Mouse (Mus musculus) embryonic fibroblast, embryonic 13.5 days (primary cell): Measurements from ENCODE around the gene Kmt2a. TPM values are rescaled to one million over a fixed set of nuclear protein-coding genes. Genes with fewer than 3 reads are reported as not detected.
A peak's percentile ranks its signal among the peaks of the same experiment; 100 is the strongest.
"Not testable (repeated sequence)": the region's sequence is repeated elsewhere in the genome, so short reads cannot be mapped to it uniquely, and the experiment has no call there.

Experiments
- H3K27ac ChIP-seq: 2 replicates; pipeline ENCODE4 v1.5.1; 2012; ENCODE audit warnings: low read length, control low read depth, inconsistent platforms; ENCODE audit not compliant: insufficient read depth
- H3K4me1 ChIP-seq: 2 replicates; pipeline ENCODE4 v1.6.1; 2011; ENCODE audit warnings: low read length; ENCODE audit not compliant: control insufficient read depth, insufficient read depth
- H3K4me3 ChIP-seq: 2 replicates; pipeline ENCODE4 v1.5.1; 2011; ENCODE audit warnings: mild to moderate bottlenecking, control low read depth, low read length; ENCODE audit not compliant: insufficient read depth
- CTCF ChIP-seq: IDR thresholded peaks from 2 replicates; pipeline ENCODE4 v1.5.1; 2011; ENCODE audit warnings: mild to moderate bottlenecking, control low read depth, low read length, moderate library complexity, borderline replicate concordance; ENCODE audit not compliant: insufficient read depth
- POLR2A ChIP-seq: IDR thresholded peaks from 2 replicates; pipeline ENCODE4 v1.6.1; 2011; ENCODE audit warnings: low read depth, mild to moderate bottlenecking, control low read depth, low read length, moderate library complexity
- polyA plus RNA-seq: library from polyadenylated mRNA; stranded (reverse); fragments of >200 nt; gene quantifications from 2 replicates; pipeline ENCODE4 v1.2.4, GENCODE M21; 2011; ENCODE audit warnings: low read depth; ENCODE audit not compliant: missing spikeins, insufficient read length

Gene Kmt2a
- polyA plus RNA-seq, 1 experiment = 32.1 TPM

DNA sequence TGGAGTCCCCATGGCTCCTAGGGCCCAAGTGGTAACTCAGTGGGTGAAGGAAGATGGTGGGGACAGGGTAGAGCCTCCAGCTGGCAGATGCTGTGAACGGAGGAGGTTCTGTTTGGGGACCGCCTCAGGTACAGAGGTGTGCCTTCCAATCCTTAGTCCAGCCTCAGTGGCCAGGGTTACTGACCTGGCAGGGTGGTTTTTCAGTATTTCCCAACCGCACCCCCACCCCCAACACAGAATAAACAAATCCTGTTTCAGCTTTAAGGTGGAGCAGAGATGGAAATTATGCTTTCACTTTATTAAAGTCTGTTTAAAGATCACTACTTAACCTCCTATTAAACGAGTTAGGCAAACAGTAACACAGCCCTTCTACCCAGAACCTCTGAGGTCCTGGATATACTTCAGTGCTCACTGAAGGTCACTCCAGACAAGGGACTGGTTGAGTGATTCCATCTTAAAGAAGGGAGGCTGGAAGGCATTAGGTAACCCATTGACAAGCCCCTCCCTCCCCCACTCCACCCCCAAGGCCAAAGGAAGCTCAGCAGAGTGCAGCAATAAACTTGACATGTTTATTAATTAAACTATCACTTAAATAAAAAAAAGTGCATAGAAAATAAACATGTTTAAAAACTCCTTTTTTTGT, 78.2 kb downstream of the Kmt2a start, which contains the start of gene Ttc36:
Gene Ttc36 (minus strand): TSS at position 265 of the 643 bp plus-strand sequence.
- Histone ChIP-seq H3K4me3 (no peak within 1 kb of the TSS), H3K4me1 (no peaks in the 10 kb centered on the region), H3K27ac (no peak within 1 kb of the TSS)
- TF ChIP-seq CTCF (no peak), POLR2A (no peak)

GRCm38 (mm10) chr9:44801669-44802068, 79.4 kb downstream of the Kmt2a start:
- Histone ChIP-seq H3K4me3 (no peak overlapping the region), H3K27ac (no peak overlapping the region), H3K4me1 (no peaks in the 10 kb centered on the region)
- no peak for TF ChIP-seq POLR2A
- no peak for TF ChIP-seq CTCF

DNA sequence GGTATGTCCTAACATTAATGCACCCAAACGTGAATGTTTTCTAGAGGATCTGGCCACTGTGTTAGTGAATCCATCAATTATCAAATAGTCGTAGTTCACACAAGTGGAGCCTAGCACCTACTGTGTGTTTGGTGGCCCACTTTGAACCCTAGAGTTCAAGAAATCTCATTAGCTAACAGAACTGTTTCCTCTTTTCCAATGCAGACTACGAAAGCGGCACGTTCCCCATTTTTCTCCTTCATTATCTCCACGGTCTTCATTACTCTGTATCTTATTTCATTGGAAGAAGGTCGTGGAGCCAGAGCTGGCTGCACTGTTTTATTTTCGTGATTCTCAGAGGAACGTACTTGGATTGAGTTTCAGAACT, 81.2 kb downstream of the Kmt2a start:
- Histone ChIP-seq H3K27ac (no peak overlapping the region), H3K4me3 (peak overlapping the region; percentile 50; the same call in 1 of the 2 replicates), H3K4me1 (no peaks in the 10 kb centered on the region)
- TF ChIP-seq CTCF = no peak
- no peak for TF ChIP-seq POLR2A

DNA sequence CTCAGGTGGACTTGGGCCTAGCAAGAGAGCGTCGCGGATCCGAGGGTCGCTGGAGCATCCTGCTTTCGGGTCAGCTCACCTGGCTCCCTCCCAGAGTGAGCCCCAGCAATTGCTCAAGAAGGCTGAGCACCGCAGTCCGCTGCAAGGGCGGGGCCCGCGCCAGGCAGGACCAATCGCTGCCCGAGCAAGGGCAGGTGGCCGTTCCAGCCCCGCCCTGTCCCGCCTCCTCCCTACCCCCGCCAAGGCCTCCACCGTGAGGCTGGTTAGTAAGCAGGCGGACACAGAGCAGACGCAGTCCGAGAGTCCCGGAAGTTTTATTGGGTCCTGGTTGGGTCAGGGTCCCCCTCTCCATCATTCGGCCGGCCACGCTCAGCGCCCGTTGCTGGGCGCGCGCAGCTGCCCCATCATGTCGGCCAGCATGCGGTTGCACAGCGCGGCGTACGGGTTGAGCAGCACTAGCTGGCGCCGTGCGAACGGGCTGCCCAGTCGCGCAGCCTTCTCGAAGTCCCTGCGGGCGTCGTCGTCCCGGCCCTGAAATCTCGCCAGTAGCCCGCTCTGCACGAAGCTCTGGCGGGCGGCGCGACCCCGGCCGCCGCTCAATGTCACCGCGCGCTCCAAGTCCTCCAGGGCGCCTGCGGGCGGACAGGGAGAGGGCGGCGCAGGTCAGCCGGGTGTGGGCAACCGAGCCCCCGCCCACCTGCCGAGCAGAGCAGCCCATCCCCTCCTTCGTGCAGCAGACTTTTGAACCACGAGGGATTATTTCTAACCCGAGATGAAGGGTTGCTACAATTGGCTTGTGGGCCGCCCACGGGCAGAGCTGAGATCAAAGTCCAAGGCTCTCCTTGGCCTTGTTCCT, 81.8 kb downstream of the Kmt2a start, which contains the start of gene Tmem25:
Gene Tmem25 (minus strand): TSS at position 206 of the 856 bp plus-strand sequence.
- no peak within 1 kb of the TSS for H3K27ac ChIP-seq
- no peak for TF ChIP-seq CTCF
- TF ChIP-seq POLR2A = peak; percentile 28; the same call in 1 of the 2 replicates
- no peaks in the 10 kb centered on the region for H3K4me1 ChIP-seq
- H3K4me3 ChIP-seq = peak within 1 kb of the TSS; percentile 50

DNA sequence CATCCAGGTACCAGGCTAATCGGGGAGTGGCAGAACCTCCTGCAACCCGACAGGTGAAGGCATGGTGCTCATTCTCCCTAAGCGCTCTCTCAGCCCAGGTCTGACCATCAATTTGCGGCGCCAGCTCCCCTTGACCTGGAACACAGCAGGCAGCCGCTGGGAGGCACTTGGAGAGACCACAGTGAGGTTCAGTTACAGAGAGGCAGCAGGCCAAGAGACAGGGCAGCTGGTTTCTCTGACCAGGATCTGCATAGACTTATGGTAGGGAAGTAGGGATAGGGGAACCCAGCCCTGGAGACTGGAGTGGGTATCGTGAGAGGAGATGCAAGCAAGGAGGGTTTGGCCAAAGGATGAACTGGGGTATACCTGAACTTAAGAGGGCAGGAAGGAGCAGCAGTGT, 82.8 kb downstream of the Kmt2a start:
- H3K4me1 ChIP-seq = no peaks in the 10 kb centered on the region

GRCm38 (mm10) chr9:44792842-44793241, 88.3 kb downstream of the Kmt2a start:
- Histone ChIP-seq H3K4me3 (no peak overlapping the region), H3K4me1 (no peaks in the 10 kb centered on the region), H3K27ac (no peak overlapping the region)
- no peak for TF ChIP-seq CTCF
- no peak for TF ChIP-seq POLR2A

More for the DNA sequence above, 82.8 kb downstream of the Kmt2a start:
- no peak overlapping the region for H3K4me3 ChIP-seq
- no peak overlapping the region for H3K27ac ChIP-seq
- TF ChIP-seq CTCF = no peak

DNA sequence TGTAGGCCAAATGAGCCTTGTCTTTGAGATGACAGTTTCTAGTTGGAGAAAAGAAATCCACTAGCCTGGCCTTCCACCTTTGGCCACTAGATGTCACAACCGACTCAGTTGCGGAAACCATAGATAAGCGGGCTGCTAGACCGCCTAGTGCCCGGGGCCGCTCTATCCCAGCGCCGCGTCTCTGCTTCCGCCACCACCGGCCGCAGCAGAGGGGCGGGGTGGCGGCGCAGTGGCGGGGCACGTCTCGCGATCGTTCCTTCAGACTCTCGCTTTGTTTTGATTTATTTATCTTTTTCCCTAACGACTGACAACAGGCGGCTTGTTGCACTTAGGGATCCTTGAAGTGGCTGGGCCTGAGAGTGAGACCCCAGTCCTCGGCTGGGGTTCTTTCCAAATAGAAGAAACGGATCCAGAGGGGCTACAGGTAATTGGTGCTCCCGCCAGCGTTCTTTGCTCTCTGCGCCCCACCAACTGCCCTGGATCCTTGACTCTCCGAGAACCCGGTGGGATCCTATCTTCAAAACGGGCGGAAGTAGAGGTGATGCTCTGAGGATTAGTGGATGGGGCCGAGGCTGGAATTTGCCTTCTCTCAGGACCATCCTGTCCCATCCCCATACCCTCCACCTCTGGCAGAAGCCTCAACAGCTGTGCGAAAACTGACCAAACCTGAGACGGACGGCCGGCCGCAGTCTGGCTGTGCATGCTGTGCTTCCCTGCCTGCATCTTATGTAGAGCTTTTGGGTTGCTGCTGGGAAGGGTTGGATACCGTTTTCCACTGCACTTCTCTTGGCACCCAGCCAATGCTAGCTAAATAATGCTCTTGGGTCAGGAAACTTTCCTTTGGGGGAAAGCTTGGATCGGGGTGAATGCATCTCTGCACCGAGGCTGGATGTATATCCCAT, 108.1 kb downstream of the Kmt2a start:
- TF ChIP-seq CTCF (peak; percentile 16; the same call in 1 of the 2 replicates), POLR2A (peak; percentile 77)
- peak overlapping the region; percentile 63 for H3K27ac ChIP-seq
- H3K4me3 ChIP-seq = peak overlapping the region; percentile 86
- no peaks in the 10 kb centered on the region for H3K4me1 ChIP-seq

DNA sequence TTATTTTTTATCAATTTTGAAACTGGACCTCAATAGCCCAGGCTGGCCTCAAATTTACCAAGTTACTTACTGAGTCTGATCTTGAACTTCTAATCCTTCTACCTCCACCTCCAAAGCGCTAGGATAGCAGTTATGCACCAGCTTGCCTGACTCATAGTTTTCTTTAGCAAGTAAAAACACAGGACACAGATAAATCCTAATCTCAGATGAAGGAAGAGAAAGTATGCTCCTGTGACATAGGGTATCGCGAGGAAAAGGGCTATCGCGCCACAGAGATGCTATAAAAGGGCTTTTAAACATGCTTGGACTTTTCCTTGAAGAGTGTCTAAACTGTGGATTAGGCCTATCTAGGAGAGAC, 108.7 kb downstream of the Kmt2a start:
- no peaks in the 10 kb centered on the region for H3K4me1 ChIP-seq
- no peak overlapping the region for H3K4me3 ChIP-seq
- H3K27ac ChIP-seq = peak overlapping the region; percentile 63
- TF ChIP-seq CTCF = no peak
- no peak for TF ChIP-seq POLR2A

GRCm38 (mm10) chr9:44771376-44771775, 109.7 kb downstream of the Kmt2a start:
- no peak overlapping the region for H3K4me3 ChIP-seq
- no peaks in the 10 kb centered on the region for H3K4me1 ChIP-seq
- no peak overlapping the region for H3K27ac ChIP-seq
- TF ChIP-seq CTCF (no peak), POLR2A (no peak)

GRCm38 (mm10) chr9:44768029-44768394, 113.1 kb downstream of the Kmt2a start:
- not testable (repeated sequence) for H3K4me3 ChIP-seq, H3K4me1 ChIP-seq, H3K27ac ChIP-seq
